Mouse (Mus musculus) neural tube, embryonic 11.5 days (tissue): ENCODE results near the gene Slu7. TPM values are rescaled to one million over a fixed set of nuclear protein-coding genes. Genes with fewer than 3 reads are reported as not detected.

Experiments used
- ATAC-seq: fragments of 200-750 bp; cut with Nextera tagmentation; 2 replicates; pipeline ENCODE4 v1.8.0; 2017; ENCODE audit warnings: moderate number of reproducible peaks, mild to moderate bottlenecking, moderate TSS enrichment, moderate library complexity; ENCODE audit not compliant: insufficient read depth, low FRiP score, low TSS enrichment
- DNase-seq: peaks from one replicate; pipeline ENCODE4 v3.0.0-alpha.2; 2015; ENCODE audit warnings: low spot score
- H3K27ac ChIP-seq: fragments of 300-500 bp; sonication (generic); 2 replicates; pipeline ENCODE4 v1.5.1; 2014; ENCODE audit warnings: low read depth, mild to moderate bottlenecking, low read length
- H3K27me3 ChIP-seq: fragments of 300-500 bp; sonication (generic); 2 replicates; pipeline ENCODE4 v1.6.1; 2014; ENCODE audit warnings: mild to moderate bottlenecking, low read length, mixed read lengths; ENCODE audit not compliant: control insufficient read depth, insufficient read depth
- H3K36me3 ChIP-seq: fragments of 300-500 bp; sonication (generic); 2 replicates; pipeline ENCODE4 v1.6.1; 2014; ENCODE audit warnings: mild to moderate bottlenecking, low read length, moderate library complexity, mixed read lengths; ENCODE audit not compliant: control insufficient read depth, insufficient read depth
- H3K4me1 ChIP-seq: fragments of 300-500 bp; sonication (generic); 2 replicates; pipeline ENCODE4 v1.6.1; 2014; ENCODE audit warnings: low read length, mixed read lengths; ENCODE audit not compliant: control insufficient read depth, insufficient read depth
- H3K4me2 ChIP-seq: fragments of 300-500 bp; sonication (generic); 2 replicates; pipeline ENCODE4 v1.6.1; 2014; ENCODE audit warnings: low read depth, mild to moderate bottlenecking, moderate library complexity
- H3K4me3 ChIP-seq: fragments of 300-500 bp; sonication (generic); 2 replicates; pipeline ENCODE4 v1.5.1; 2014; ENCODE audit warnings: low read depth, low read length
- H3K9ac ChIP-seq: fragments of 300-500 bp; sonication (generic); 2 replicates; pipeline ENCODE4 v1.6.1; 2014; ENCODE audit warnings: mild to moderate bottlenecking, low read length
- H3K9me3 ChIP-seq: fragments of 300-500 bp; sonication (generic); 2 replicates; pipeline ENCODE4 v1.6.1; 2016; ENCODE audit warnings: low read length; ENCODE audit not compliant: control insufficient read depth
- WGBS: fragments of 180-500 bp; shearing (Covaris S2); extraction: QIAGEN DNeasy Blood & Tissue Kit; methylation state at CpG from one replicate; pipeline ENCODE4 v1.1.7; 2014; 5-methylcytosine and 5-hydroxymethylcytosine counted together
- polyA plus RNA-seq: library from polyadenylated mRNA; unstranded; fragments of >200 nt; fragmentation: Nextera tagmentation; extraction: Ambion mirVana; gene quantifications from 2 replicates; pipeline ENCODE4 v1.2.1, GENCODE M21; 2014

Slu7 gene
- polyA plus RNA-seq, 1 experiment from 2014 or later = 65.3 TPM

DNA sequence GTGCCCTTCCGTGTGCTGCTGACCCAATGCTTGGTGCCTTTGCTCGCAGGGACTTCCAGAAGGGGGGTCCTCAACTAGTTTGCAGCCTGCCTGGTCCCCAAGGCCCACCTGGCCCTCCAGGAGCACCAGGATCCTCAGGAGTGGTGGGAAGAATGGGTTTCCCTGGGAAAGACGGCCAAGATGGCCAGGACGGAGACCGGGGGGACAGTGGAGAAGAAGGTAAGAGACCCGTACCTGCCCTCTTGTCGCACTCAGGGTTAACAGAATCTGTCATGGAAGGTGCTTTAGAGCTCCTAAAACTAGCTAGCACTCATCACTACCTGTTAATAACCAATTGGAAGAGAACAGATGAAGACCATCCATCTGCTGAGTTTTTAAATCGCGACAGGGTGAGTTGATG, 52.3 kb downstream of the Slu7 start:
- H3K9me3 ChIP-seq = no peaks in the 10 kb centered on the region
- WGBS = 94% methylated on average over 9 of the region's 9 CpGs
- H3K27ac ChIP-seq = no peak overlapping the region
- no peak for ATAC-seq
- no peaks in the 10 kb centered on the region for H3K4me1 ChIP-seq
- H3K4me3 ChIP-seq = no peak overlapping the region
- H3K36me3 ChIP-seq = no peaks in the 10 kb centered on the region
- H3K4me2 ChIP-seq = no peak overlapping the region
- no peak overlapping the region for H3K9ac ChIP-seq
- no peaks in the 10 kb centered on the region for H3K27me3 ChIP-seq
- DNase-seq = no peak

DNA sequence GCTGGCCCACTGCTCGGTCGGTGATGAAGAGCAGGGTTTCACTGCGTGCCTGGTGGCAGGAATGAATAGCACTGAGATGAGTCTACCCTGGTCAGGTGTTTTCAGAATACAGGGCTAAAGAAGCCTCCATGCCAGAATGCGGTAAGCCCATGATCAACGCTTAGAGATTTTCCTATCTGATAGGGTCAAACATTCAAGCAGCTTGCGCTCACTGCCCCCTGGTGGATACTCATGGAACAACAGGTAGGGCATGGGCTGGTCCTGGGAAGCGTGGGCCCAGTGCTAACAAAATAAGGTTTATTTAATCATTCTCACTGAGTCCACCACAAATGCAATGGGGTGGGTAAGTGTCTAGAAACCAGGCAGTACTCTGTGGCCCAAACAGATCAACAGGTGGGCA, 59.1 kb downstream of the Slu7 start:
- H3K9ac ChIP-seq = no peak overlapping the region
- no peak overlapping the region for H3K27ac ChIP-seq
- no peaks in the 10 kb centered on the region for H3K4me1 ChIP-seq
- H3K4me3 ChIP-seq = no peak overlapping the region
- WGBS = 35% methylated on average over 7 of the region's 7 CpGs
- no peaks in the 10 kb centered on the region for H3K27me3 ChIP-seq
- no peaks in the 10 kb centered on the region for H3K36me3 ChIP-seq
- 0 out of 2 replicates have a peak, but pooled peaks have one; percentile 22 for ATAC-seq
- DNase-seq = peak; percentile 73
- H3K9me3 ChIP-seq = no peaks in the 10 kb centered on the region
- H3K4me2 ChIP-seq = no peak overlapping the region

DNA sequence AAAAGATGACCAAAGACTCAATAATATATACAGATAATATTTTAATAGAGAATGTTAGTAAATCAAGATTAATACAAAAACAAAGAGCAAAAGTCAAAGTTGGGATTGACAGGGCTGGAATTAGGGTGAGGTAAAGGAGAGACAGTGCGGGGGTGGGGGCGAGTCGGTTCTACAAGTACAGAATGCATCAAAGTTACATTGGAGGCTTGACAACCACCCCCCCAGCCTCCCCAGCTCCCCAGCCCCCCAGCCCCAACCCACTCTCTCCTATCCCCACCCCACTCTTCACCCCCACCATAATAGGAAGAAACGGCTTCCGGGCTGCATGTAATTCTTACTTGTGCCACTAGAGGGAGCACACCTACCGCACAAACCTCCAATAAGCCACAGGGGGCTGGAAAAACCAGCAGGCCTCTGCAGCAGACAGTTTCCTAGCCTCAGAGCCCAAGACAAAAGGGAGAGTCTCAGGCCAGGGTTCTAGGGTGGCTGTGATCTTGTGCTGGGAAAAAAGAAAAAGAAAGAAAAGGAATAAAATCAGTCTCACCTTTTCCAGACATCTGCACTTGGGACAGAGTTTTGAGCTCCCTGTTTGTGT, 60.4 kb downstream of the Slu7 start:
- 22% methylated on average over 6 of the region's 6 CpGs for WGBS
- no peaks in the 10 kb centered on the region for H3K27me3 ChIP-seq
- no peaks in the 10 kb centered on the region for H3K36me3 ChIP-seq
- H3K9me3 ChIP-seq = no peaks in the 10 kb centered on the region
- no peak overlapping the region for H3K27ac ChIP-seq
- H3K9ac ChIP-seq = peak overlapping the region; percentile 29; the same call in 1 of the 2 replicates
- ATAC-seq = peak; percentile 81
- no peak overlapping the region for H3K4me3 ChIP-seq
- peak; percentile 85 for DNase-seq
- no peak overlapping the region for H3K4me2 ChIP-seq
- H3K4me1 ChIP-seq = no peaks in the 10 kb centered on the region

DNA sequence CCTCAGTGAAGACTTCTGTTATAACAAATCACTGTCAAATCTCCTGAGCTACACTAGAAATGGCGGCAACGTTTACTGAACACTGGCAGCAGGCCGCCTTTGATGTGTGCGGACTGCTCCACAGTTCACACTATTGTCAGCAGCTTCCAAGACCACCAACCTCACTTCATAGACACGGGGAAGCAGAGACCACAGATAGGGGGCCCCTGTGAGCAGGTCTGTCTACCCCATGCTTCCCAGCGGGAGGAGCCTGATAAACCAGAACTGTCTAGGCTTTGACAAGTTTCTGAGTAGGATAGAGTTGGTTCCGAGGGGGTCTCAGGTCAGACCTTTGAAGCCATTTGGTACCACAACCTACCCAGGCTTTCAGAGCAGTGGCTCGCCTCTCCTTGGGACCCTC, 61.5 kb downstream of the Slu7 start:
- Histone ChIP-seq H3K4me1 (no peaks in the 10 kb centered on the region), H3K9ac (no peak overlapping the region), H3K4me2 (no peak overlapping the region), H3K27ac (no peak overlapping the region), H3K4me3 (no peak overlapping the region), H3K27me3 (no peaks in the 10 kb centered on the region), H3K9me3 (no peaks in the 10 kb centered on the region), H3K36me3 (no peaks in the 10 kb centered on the region)
- WGBS = 49% methylated on average over 8 of the region's 8 CpGs
- peak; percentile 30 for DNase-seq
- peak; percentile 45; the same call in 1 of the 2 replicates for ATAC-seq

DNA sequence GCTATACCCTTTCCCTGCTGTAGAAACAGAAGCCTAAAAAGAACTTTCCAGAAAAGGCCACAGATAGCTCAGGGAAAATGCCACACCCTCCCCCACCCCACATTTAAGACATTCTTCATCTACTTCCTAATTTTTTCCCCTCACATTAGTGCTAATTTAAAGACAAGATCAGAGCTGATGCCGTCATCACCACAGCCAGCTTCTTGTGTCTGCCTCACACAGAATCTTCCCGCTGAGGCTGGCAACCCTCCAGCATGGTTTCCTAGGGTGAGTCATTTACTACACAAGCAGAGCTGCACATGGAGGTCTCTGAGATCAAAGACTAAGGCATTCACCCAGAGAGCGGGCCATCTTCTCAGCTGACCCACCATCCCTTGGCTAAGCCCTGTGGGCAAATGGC, 62.0 kb downstream of the Slu7 start:
- no peak overlapping the region for H3K27ac ChIP-seq
- WGBS = 68% methylated on average over 3 of the region's 3 CpGs
- no peak for DNase-seq
- no peak overlapping the region for H3K9ac ChIP-seq
- no peak overlapping the region for H3K4me3 ChIP-seq
- H3K4me1 ChIP-seq = no peaks in the 10 kb centered on the region
- no peak overlapping the region for H3K4me2 ChIP-seq
- H3K36me3 ChIP-seq = no peaks in the 10 kb centered on the region
- ATAC-seq = no peak
- no peaks in the 10 kb centered on the region for H3K27me3 ChIP-seq
- no peaks in the 10 kb centered on the region for H3K9me3 ChIP-seq

Other genes starting within 250 kb of the Slu7 start
- gene Pttg1, start 7.5 kb upstream of the Slu7 start, polyA plus RNA-seq = 62.8 and 71.2 TPM in 2 replicates
- gene C1qtnf2, start 40.5 kb downstream of the Slu7 start, polyA plus RNA-seq = 1.5 and 1.9 TPM in 2 replicates
- gene Ccnjl, start 95.0 kb downstream of the Slu7 start, polyA plus RNA-seq = 44.0 and 45.2 TPM in 2 replicates
- 10.2 and 12.5 TPM in 2 replicates for gene 4933415A04Rik, start 153.3 kb downstream of the Slu7 start, polyA plus RNA-seq
- gene Fabp6, start 167.8 kb downstream of the Slu7 start, polyA plus RNA-seq = not detected in 2 replicates
- gene Pwwp2a, start 248.3 kb downstream of the Slu7 start, polyA plus RNA-seq = 38.4 and 49.1 TPM in 2 replicates